Mouse (Mus musculus): Measurements from ENCODE around the gene Mcm5. TPM values are rescaled to one million over a fixed set of nuclear protein-coding genes. Genes with fewer than 3 reads are reported as not detected.
A peak's percentile ranks its signal among the peaks of the same experiment; 100 is the strongest.

Gene Mcm5
- total and polyA plus RNA-seq, 3 experiments = 93.3 to 302 (median 123) TPM

- H3K4me1 ChIP-seq (ENCODE audit: insufficient read depth, low read depth, low read length) = peaks cover 74% of the 10 kb centered on the region
- no peaks in the 10 kb centered on the region for H3K36me3 ChIP-seq (replicated peaks)
- no peaks in the 10 kb centered on the region for H3K27me3 ChIP-seq (ENCODE audit: insufficient read depth, low read length)
- TF ChIP-seq GATA2 (IDR thresholded peaks at IDR 0.05; ENCODE audit: borderline replicate concordance, low read depth, low read length) (no peak), GATA1 (IDR thresholded peaks at IDR 0.05; ENCODE audit: borderline replicate concordance, low read length) (no peak), POLR2AphosphoS5 (IDR thresholded peaks at IDR 0.05; ENCODE audit: insufficient replicate concordance, low read depth, low read length) (no peak), TAL1 (conservative IDR thresholded peaks at IDR 0.05; ENCODE audit: low read depth, low read length) (no peak), CTCF (IDR thresholded peaks at IDR 0.05; ENCODE audit: low read depth, low read length) (no peak)
- peak; percentile 59 for DNase-seq (ENCODE audit: low spot score)
- no peaks in the 10 kb centered on the region for H3K9me3 ChIP-seq (replicated peaks)
- H3K4me3 ChIP-seq (ENCODE audit: low read depth, low read length) = peak overlapping the region; percentile 51; the same call in 1 of the 2 replicates
- 0 out of 2 replicates have a peak, but pooled peaks have one; percentile 37 for ATAC-seq (ENCODE audit: extremely low read depth, insufficient number of reproducible peaks, low FRiP score, poor library complexity, severe bottlenecking)
These were observed 20.1 kb upstream of the Mcm5 start for GRCm38 (mm10) chr8:75088989-75089881.

- ATAC-seq (ENCODE audit: extremely low read depth, insufficient number of reproducible peaks, low FRiP score, poor library complexity, severe bottlenecking) (no peak), DNase-seq (ENCODE audit: low spot score) (no peak)
- no peak overlapping the region for H3K4me3 ChIP-seq (ENCODE audit: low read depth, low read length)
- TF ChIP-seq GATA1 (IDR thresholded peaks at IDR 0.05; ENCODE audit: borderline replicate concordance, low read length) (no peak), TAL1 (conservative IDR thresholded peaks at IDR 0.05; ENCODE audit: low read depth, low read length) (no peak), GATA2 (IDR thresholded peaks at IDR 0.05; ENCODE audit: borderline replicate concordance, low read depth, low read length) (no peak), CTCF (IDR thresholded peaks at IDR 0.05; ENCODE audit: low read depth, low read length) (no peak), POLR2AphosphoS5 (IDR thresholded peaks at IDR 0.05; ENCODE audit: insufficient replicate concordance, low read depth, low read length) (no peak)
- H3K27me3 ChIP-seq (ENCODE audit: insufficient read depth, low read length) = no peaks in the 10 kb centered on the region
- no peaks in the 10 kb centered on the region for H3K9me3 ChIP-seq (replicated peaks)
- peaks cover 7% of the 10 kb centered on the region for H3K36me3 ChIP-seq (replicated peaks)
- peaks cover 66% of the 10 kb centered on the region for H3K4me1 ChIP-seq (ENCODE audit: insufficient read depth, low read depth, low read length)
These were observed 18.5 kb upstream of the Mcm5 start for GRCm38 (mm10) chr8:75090781-75091365.

- peaks cover 60% of the 10 kb centered on the region for H3K4me1 ChIP-seq (ENCODE audit: insufficient read depth, low read depth, low read length)
- TF ChIP-seq GATA1 (IDR thresholded peaks at IDR 0.05; ENCODE audit: borderline replicate concordance, low read length) (no peak), CTCF (IDR thresholded peaks at IDR 0.05; ENCODE audit: low read depth, low read length) (no peak), POLR2AphosphoS5 (IDR thresholded peaks at IDR 0.05; ENCODE audit: insufficient replicate concordance, low read depth, low read length) (no peak)
- H3K9me3 ChIP-seq (replicated peaks) = no peaks in the 10 kb centered on the region
- H3K27me3 ChIP-seq (ENCODE audit: insufficient read depth, low read length) = no peaks in the 10 kb centered on the region
- DNase-seq (ENCODE audit: low spot score) (peak; percentile 89), ATAC-seq (ENCODE audit: extremely low read depth, insufficient number of reproducible peaks, low FRiP score, poor library complexity, severe bottlenecking) (peak; percentile 84)
- H3K4me3 ChIP-seq (ENCODE audit: low read depth, low read length) = peak within 1 kb of the TSS; percentile 91
- peaks cover 34% of the 10 kb centered on the region for H3K36me3 ChIP-seq (replicated peaks)
These were observed 15.8 kb upstream of the Mcm5 start, which contains the start of gene Hmox1 for GRCm38 (mm10) chr8:75093399-75094156. Hmox1 (plus strand) TSS chr8:75093621.

GRCm38 (mm10) chr8:75102956-75103355 lies 6.4 kb upstream of the Mcm5 start:
- Histone ChIP-seq H3K4me1 (ENCODE audit: insufficient read depth, low read depth, low read length) (peaks cover 1% of the 10 kb centered on the region; the same call in 1 of the 2 replicates), H3K4me3 (ENCODE audit: low read depth, low read length) (no peak overlapping the region), H3K27me3 (ENCODE audit: insufficient read depth, low read length) (no peaks in the 10 kb centered on the region), H3K9me3 (replicated peaks) (no peaks in the 10 kb centered on the region), H3K36me3 (replicated peaks) (peaks cover 41% of the 10 kb centered on the region)
- ATAC-seq (ENCODE audit: extremely low read depth, insufficient number of reproducible peaks, low FRiP score, poor library complexity, severe bottlenecking) (no peak), DNase-seq (ENCODE audit: low spot score) (no peak)
- TF ChIP-seq POLR2AphosphoS5 (IDR thresholded peaks at IDR 0.05; ENCODE audit: insufficient replicate concordance, low read depth, low read length) (no peak), CTCF (IDR thresholded peaks at IDR 0.05; ENCODE audit: low read depth, low read length) (no peak), GATA2 (IDR thresholded peaks at IDR 0.05; ENCODE audit: borderline replicate concordance, low read depth, low read length) (no peak), TAL1 (conservative IDR thresholded peaks at IDR 0.05; ENCODE audit: low read depth, low read length) (no peak)

- Histone ChIP-seq H3K4me1 (ENCODE audit: insufficient read depth, low read depth, low read length) (peaks cover 3% of the 10 kb centered on the region; the same call in 1 of the 2 replicates), H3K9me3 (replicated peaks) (no peaks in the 10 kb centered on the region), H3K36me3 (replicated peaks) (peaks cover 36% of the 10 kb centered on the region), H3K4me3 (ENCODE audit: low read depth, low read length) (no peak overlapping the region), H3K27me3 (ENCODE audit: insufficient read depth, low read length) (no peaks in the 10 kb centered on the region)
- no peak for TF ChIP-seq POLR2AphosphoS5 (IDR thresholded peaks at IDR 0.05; ENCODE audit: insufficient replicate concordance, low read depth, low read length)
- no peak for TF ChIP-seq GATA2 (IDR thresholded peaks at IDR 0.05; ENCODE audit: borderline replicate concordance, low read depth, low read length)
- no peak for TF ChIP-seq TAL1 (conservative IDR thresholded peaks at IDR 0.05; ENCODE audit: low read depth, low read length)
- TF ChIP-seq GATA1 (IDR thresholded peaks at IDR 0.05; ENCODE audit: borderline replicate concordance, low read length) = no peak
- no peak for TF ChIP-seq CTCF (IDR thresholded peaks at IDR 0.05; ENCODE audit: low read depth, low read length)
- DNase-seq (ENCODE audit: low spot score) (no peak), ATAC-seq (ENCODE audit: extremely low read depth, insufficient number of reproducible peaks, low FRiP score, poor library complexity, severe bottlenecking) (no peak)
These were observed 5.9 kb upstream of the Mcm5 start for GRCm38 (mm10) chr8:75103376-75103878.

Data from G1E (cell line).